In the genomic region with DNA sequence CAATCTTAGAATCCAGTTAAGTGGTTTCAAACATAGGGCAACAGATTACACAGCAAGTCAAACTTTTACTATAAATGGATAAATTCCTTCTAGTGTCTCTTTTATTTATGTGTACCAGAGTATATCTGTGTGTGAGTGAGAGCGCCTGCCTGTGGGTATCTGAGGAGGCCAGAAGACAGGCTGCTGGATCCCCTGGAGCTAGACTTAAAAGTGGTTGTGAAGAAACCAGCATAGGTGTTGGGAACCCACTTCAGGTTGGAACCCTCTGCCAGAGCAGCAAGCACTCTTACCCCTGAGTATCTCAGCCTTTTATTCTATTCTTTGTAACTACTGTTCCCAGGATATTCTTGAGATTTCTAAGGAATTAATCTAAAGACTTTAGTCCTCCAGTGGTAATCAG, we compare ENCODE assay signal across 24 mouse cellular contexts. TPM values are rescaled to one million over a fixed set of nuclear protein-coding genes. Genes with fewer than 3 reads are reported as not detected.
DNase-seq lines count a peak whose midpoint lies in the region; ATAC-seq and TF ChIP-seq lines count a peak whose summit lies in the region.
"Had no signal": no experiment of that assay in that cellular context is flagged by ENCODE, and none has a peak within 500 bp of the region (broad histone marks: within the 10 kb centered on the region; RNA-seq: fewer than 3 reads in every experiment).

No protein-coding gene starts in this region.

- peaks cover 2 to 35% of the 10 kb centered on the region in 2 experiments for H3K4me1 ChIP-seq in heart, embryonic 14.5 days (ENCODE audit: control insufficient read depth in 2 of 2, insufficient read depth in 2 of 2, low read length in 2 of 2)
- peaks cover 36% of the 10 kb centered on the region for H3K4me1 ChIP-seq in megakaryocyte, embryonic 14.5 days

- no peaks in the 10 kb centered on the region for H3K27me3 ChIP-seq in heart, embryonic 14.5 days (ENCODE audit: control insufficient read depth, insufficient read depth, low read length)
- H3K27me3 ChIP-seq in megakaryocyte, embryonic 14.5 days (replicated peaks): no peaks in the 10 kb centered on the region
- H3K27me3 ChIP-seq: CH12.LX; embryonic facial prominence, embryonic 12.5 days; forebrain, embryonic 13.5 days; forebrain, embryonic 15.5 days; Patski had no signal

- 85% methylated on average over 1 of the region's 1 CpGs for WGBS in heart, embryonic 14.5 days

- no peak for TF ChIP-seq CTCF in gastrocnemius, adult 2 months (IDR thresholded peaks at IDR 0.05)

- H3K27ac ChIP-seq in gastrocnemius, adult 2 months: no peak overlapping the region
- no peak overlapping the region for H3K27ac ChIP-seq in heart, embryonic 14.5 days (replicated peaks in 1 of 2; ENCODE audit: control insufficient read depth in 1 of 2, insufficient read depth in 1 of 2, low read depth in 2 of 2, low read length in 2 of 2)
- H3K27ac ChIP-seq: embryonic facial prominence, embryonic 10.5 days; embryonic facial prominence, embryonic 12.5 days; forebrain, embryonic 13.5 days; forebrain, embryonic 15.5 days had no signal

- ATAC-seq in heart, embryonic 14.5 days (ENCODE audit: insufficient number of reproducible peaks, insufficient read depth, low FRiP score, low read depth): no peak
- ATAC-seq in megakaryocyte, adult 5-6 weeks (ENCODE audit: poor library complexity, severe bottlenecking): no peak
- ATAC-seq: activated CD4-positive, CD25-positive, alpha-beta regulatory T cell, adult 4 months; CD4-positive, CD25-positive, alpha-beta regulatory T cell, adult 4 months; forebrain, embryonic 13.5 days; forebrain, embryonic 15.5 days; Patski had no signal

- H3K9ac ChIP-seq in heart, embryonic 14.5 days (ENCODE audit: low read length): no peak overlapping the region
- H3K9ac ChIP-seq: embryonic facial prominence, embryonic 12.5 days; forebrain, embryonic 13.5 days; forebrain, embryonic 15.5 days had no signal

- H3K9me3 ChIP-seq in heart, embryonic 14.5 days (ENCODE audit: control insufficient read depth, low read length): no peaks in the 10 kb centered on the region
- H3K9me3 ChIP-seq in megakaryocyte, embryonic 14.5 days: no peaks in the 10 kb centered on the region
- H3K9me3 ChIP-seq: embryonic facial prominence, embryonic 10.5 days; embryonic facial prominence, embryonic 12.5 days; forebrain, embryonic 13.5 days; forebrain, embryonic 15.5 days; G1E had no signal

- H3K4me3 ChIP-seq in gastrocnemius, adult 2 months: peak overlapping the region; percentile 25; the same call in 1 of the 2 replicates
- H3K4me3 ChIP-seq in heart, embryonic 14.5 days (ENCODE audit: control insufficient read depth in 1 of 2, insufficient read depth in 1 of 2, low read depth in 1 of 2, low read length in 2 of 2): no peak overlapping the region
- peak overlapping the region; percentile 90 for H3K4me3 ChIP-seq in megakaryocyte, embryonic 14.5 days (replicated peaks)
- H3K4me3 ChIP-seq: embryonic facial prominence, embryonic 10.5 days; embryonic facial prominence, embryonic 12.5 days; forebrain, embryonic 13.5 days; forebrain, embryonic 15.5 days had no signal

- intact Hi-C loops in gastrocnemius, adult 2 months (cut with DNase I): no loop called here
- intact Hi-C loops in gastrocnemius, postnatal 36 days (cut with DNase I): no loop called here

- peak overlapping the region; percentile 11; the same call in 1 of the 2 replicates for H3K4me2 ChIP-seq in heart, embryonic 14.5 days (ENCODE audit: low read length)
- H3K4me2 ChIP-seq: embryonic facial prominence, embryonic 12.5 days; forebrain, embryonic 13.5 days; forebrain, embryonic 15.5 days had no signal

- DNase-seq in gastrocnemius, adult 2 months: no peak
- no peak for DNase-seq in gastrocnemius, postnatal 36 days
- DNase-seq in heart, adult 18-20 months: no peak
- DNase-seq: adrenal gland, adult 8-10 months; adrenal gland, postnatal 14 days; adrenal gland, postnatal 36 days; B cell, adult 2 months; cerebellum, adult 11-12 months; cerebellum, adult 2 months; cerebellum, adult 9-10 months; cerebellum, postnatal 10 days; cerebellum, postnatal 25 days had no signal

- no peaks in the 10 kb centered on the region for H3K36me3 ChIP-seq in heart, embryonic 14.5 days (ENCODE audit: control insufficient read depth, insufficient read depth, low read length)
- H3K36me3 ChIP-seq in megakaryocyte, embryonic 14.5 days (replicated peaks; ENCODE audit: low read length): peaks cover 73% of the 10 kb centered on the region
- H3K36me3 ChIP-seq: embryonic facial prominence, embryonic 12.5 days; forebrain, embryonic 15.5 days had no signal

RNA-seq across cellular contexts. Expression of a gene that starts 4.1 kb away (rescaled TPM):
- 10 to 100 TPM; 18.6 to 26.4 TPM for total RNA-seq in gastrocnemius, adult 2 months (2021)
- total RNA-seq in gastrocnemius, postnatal 36 days (2021): 10 to 100 TPM; 20.2 to 22.4 TPM
- 133 and 143 TPM in 2 replicates for polyA plus RNA-seq in heart, embryonic 14.5 days (2014; fragmentation: Nextera tagmentation; extraction: Ambion mirVana)
- 10 to 100 TPM; 48.1 to 52.0 TPM for total RNA-seq in heart, adult 18-20 months (2021)
- 87.7 and 210 TPM in 2 replicates for polyA plus RNA-seq in megakaryocyte, embryonic 14.5 days (2012; ENCODE audit: insufficient read depth, low replicate concordance)
- 448 and 514 TPM in 2 replicates for total RNA-seq in megakaryocyte, adult 5-6 weeks (2015)
- 174 and 218 TPM in 2 replicates for total RNA-seq in megakaryocyte, adult 5-6 weeks (2017)

RNA-seq across cellular contexts. Expression of a gene that starts 49.3 kb away (rescaled TPM):
- total RNA-seq in gastrocnemius, adult 2 months (2021): 1 to 10 TPM; 5.8 to 6.6 TPM
- 1 to 10 TPM; 4.3 to 5.5 TPM for total RNA-seq in gastrocnemius, postnatal 36 days (2021)
- 41.0 and 42.5 TPM in 2 replicates for polyA plus RNA-seq in heart, embryonic 14.5 days (2014; fragmentation: Nextera tagmentation; extraction: Ambion mirVana)
- total RNA-seq in heart, adult 18-20 months (2021): 1 to 10 TPM; 7.3 to 8.7 TPM
- polyA plus RNA-seq in megakaryocyte, embryonic 14.5 days (2012; ENCODE audit: insufficient read depth, low replicate concordance): 10.8 TPM in 1 of 2 replicates, not detected in the other
- 50.3 and 50.9 TPM in 2 replicates for total RNA-seq in megakaryocyte, adult 5-6 weeks (2015)
- 57.7 and 68.7 TPM in 2 replicates for total RNA-seq in megakaryocyte, adult 5-6 weeks (2017)

Comparison
In these comparisons a context has a peak if more than half of its experiments do, and no peak if none do; other contexts are left out.
1. H3K4me3 ChIP-seq: peak in gastrocnemius, adult 2 months (single experiment) and megakaryocyte, embryonic 14.5 days (single experiment); none in heart, embryonic 14.5 days (0 of 2).
2. RNA of a gene that starts 49.3 kb away (total RNA-seq): 50.3 to 68.7 TPM in megakaryocyte, adult 5-6 weeks; 7.3 to 8.7 TPM in heart, adult 18-20 months, 5.8 to 6.6 TPM in gastrocnemius, adult 2 months and 4.3 to 5.5 TPM in gastrocnemius, postnatal 36 days; every median in the first group is over 4 times any median in the second.